In genomic region chr2:131174700-131175099, GRCm38 (mm10) we compare ENCODE assay signal across 1 mouse cellular context.
A peak's percentile ranks its signal among the peaks of the same experiment; 100 is the strongest.
TF ChIP-seq lines count a peak whose summit lies in the region.

No protein-coding gene starts in this region.

TF ChIP-seq in MEL, 35 proteins besides CTCF, POLR2A, EP300 and RAD21 (continued from another document):
- TF ChIP-seq POLR2AphosphoS5 (IDR thresholded peaks at IDR 0.05; ENCODE audit: borderline replicate concordance, low read depth, low read length), result no peak
- no peak for TF ChIP-seq MYC (IDR thresholded peaks at IDR 0.05; ENCODE audit: low read depth, low read length)
- peak; percentile 10; the same call in 1 of the 2 replicates for TF ChIP-seq BHLHE40 (IDR thresholded peaks at IDR 0.05; ENCODE audit: borderline replicate concordance, low read depth, low read length)
- TF ChIP-seq MYB (IDR thresholded peaks at IDR 0.05; ENCODE audit: low read depth, low read length), result no peak
- TF ChIP-seq ZNF384 (IDR thresholded peaks at IDR 0.05; ENCODE audit: low read depth, low read length), result no peak
- TF ChIP-seq MAFK (IDR thresholded peaks at IDR 0.05; ENCODE audit: borderline replicate concordance, low read depth, low read length), result no peak
- TF ChIP-seq ELF1 (IDR thresholded peaks at IDR 0.05; ENCODE audit: low read depth, low read length), result peak; percentile 82
- TF ChIP-seq MEF2A (IDR thresholded peaks at IDR 0.05; ENCODE audit: extremely low read depth, insufficient replicate concordance, low read depth, low read length, poor library complexity, severe bottlenecking), result no peak
- TF ChIP-seq RCOR1 (IDR thresholded peaks at IDR 0.05; ENCODE audit: low read depth, low read length), result no peak
- TF ChIP-seq NELFE (IDR thresholded peaks at IDR 0.05; ENCODE audit: low read depth, low read length), result no peak
- TF ChIP-seq POLR2AphosphoS2 (IDR thresholded peaks at IDR 0.05; ENCODE audit: low read length), result 0 out of 2 replicates have a peak, but pooled peaks have one; percentile 43
- TF ChIP-seq GABPA (IDR thresholded peaks at IDR 0.05; ENCODE audit: low read depth, low read length), result no peak
TF ChIP-seq in MEL: peak in this region for 9.
